Mouse (Mus musculus): ENCODE data around the gene Abca8a. TPM values are rescaled to one million over a fixed set of nuclear protein-coding genes. Genes with fewer than 3 reads are reported as not detected.
A peak's percentile ranks its signal among the peaks of the same experiment; 100 is the strongest.

Gene Abca8a
- polyA plus RNA-seq, 1 experiment from 2014 or later, result 0.31 TPM

GRCm38 (mm10) chr11:110091328-110091727 lies 4.5 kb downstream of the Abca8a start:
- no peak for ATAC-seq (ENCODE audit: low read depth)
- Histone ChIP-seq H3K4me1 (ENCODE audit: control insufficient read depth, insufficient read depth, low read length) (no peaks in the 10 kb centered on the region), H3K4me2 (ENCODE audit: low read depth, low read length) (no peak overlapping the region), H3K27me3 (ENCODE audit: control insufficient read depth, insufficient read depth, low read length) (no peaks in the 10 kb centered on the region), H3K27ac (ENCODE audit: low read depth, low read length) (no peak overlapping the region), H3K9ac (replicated peaks; ENCODE audit: low read depth, low read length) (no peak overlapping the region), H3K4me3 (ENCODE audit: low read depth, low read length) (no peak overlapping the region), H3K36me3 (ENCODE audit: control insufficient read depth, insufficient read depth, low read length) (no peaks in the 10 kb centered on the region), H3K9me3 (ENCODE audit: control insufficient read depth, low read length) (no peaks in the 10 kb centered on the region)
- WGBS, result 74% methylated on average over 2 of the region's 2 CpGs

- Histone ChIP-seq H3K4me1 (ENCODE audit: control insufficient read depth, insufficient read depth, low read length) (no peaks in the 10 kb centered on the region), H3K4me2 (ENCODE audit: low read depth, low read length) (no peak overlapping the region), H3K36me3 (ENCODE audit: control insufficient read depth, insufficient read depth, low read length) (no peaks in the 10 kb centered on the region), H3K9ac (replicated peaks; ENCODE audit: low read depth, low read length) (no peak overlapping the region), H3K4me3 (ENCODE audit: low read depth, low read length) (no peak overlapping the region), H3K9me3 (ENCODE audit: control insufficient read depth, low read length) (no peaks in the 10 kb centered on the region), H3K27ac (ENCODE audit: low read depth, low read length) (no peak overlapping the region), H3K27me3 (ENCODE audit: control insufficient read depth, insufficient read depth, low read length) (no peaks in the 10 kb centered on the region)
- ATAC-seq (ENCODE audit: low read depth), result no peak
- 90% methylated on average over 3 of the region's 3 CpGs for WGBS
Measured at GRCm38 (mm10) chr11:110072158-110072557, 23.6 kb downstream of the Abca8a start.

GRCm38 (mm10) chr11:110061032-110061431 lies 34.7 kb downstream of the Abca8a start:
- 75% methylated on average over 4 of the region's 4 CpGs for WGBS
- H3K4me3 ChIP-seq (ENCODE audit: low read depth, low read length), result no peak overlapping the region
- no peak overlapping the region for H3K9ac ChIP-seq (replicated peaks; ENCODE audit: low read depth, low read length)
- H3K27me3 ChIP-seq (ENCODE audit: control insufficient read depth, insufficient read depth, low read length), result no peaks in the 10 kb centered on the region
- no peak overlapping the region for H3K4me2 ChIP-seq (ENCODE audit: low read depth, low read length)
- H3K27ac ChIP-seq (ENCODE audit: low read depth, low read length), result no peak overlapping the region
- no peaks in the 10 kb centered on the region for H3K4me1 ChIP-seq (ENCODE audit: control insufficient read depth, insufficient read depth, low read length)
- ATAC-seq (ENCODE audit: low read depth), result no peak
- H3K9me3 ChIP-seq (ENCODE audit: control insufficient read depth, low read length), result no peaks in the 10 kb centered on the region
- H3K36me3 ChIP-seq (ENCODE audit: control insufficient read depth, insufficient read depth, low read length), result no peaks in the 10 kb centered on the region

- ATAC-seq (ENCODE audit: low read depth), result no peak
- H3K9me3 ChIP-seq (ENCODE audit: control insufficient read depth, low read length), result no peaks in the 10 kb centered on the region
- no peaks in the 10 kb centered on the region for H3K27me3 ChIP-seq (ENCODE audit: control insufficient read depth, insufficient read depth, low read length)
- no peak overlapping the region for H3K4me3 ChIP-seq (ENCODE audit: low read depth, low read length)
- H3K9ac ChIP-seq (replicated peaks; ENCODE audit: low read depth, low read length), result no peak overlapping the region
- H3K4me1 ChIP-seq (ENCODE audit: control insufficient read depth, insufficient read depth, low read length), result no peaks in the 10 kb centered on the region
- no peak overlapping the region for H3K27ac ChIP-seq (ENCODE audit: low read depth, low read length)
- WGBS, result 76% methylated on average over 2 of the region's 2 CpGs
- no peak overlapping the region for H3K4me2 ChIP-seq (ENCODE audit: low read depth, low read length)
- H3K36me3 ChIP-seq (ENCODE audit: control insufficient read depth, insufficient read depth, low read length), result no peaks in the 10 kb centered on the region
Measured at GRCm38 (mm10) chr11:110060127-110060526, 35.7 kb downstream of the Abca8a start.

- no peaks in the 10 kb centered on the region for H3K9me3 ChIP-seq (ENCODE audit: control insufficient read depth, low read length)
- H3K36me3 ChIP-seq (ENCODE audit: control insufficient read depth, insufficient read depth, low read length), result no peaks in the 10 kb centered on the region
- H3K9ac ChIP-seq (replicated peaks; ENCODE audit: low read depth, low read length), result no peak overlapping the region
- ATAC-seq (ENCODE audit: low read depth), result no peak
- no peaks in the 10 kb centered on the region for H3K4me1 ChIP-seq (ENCODE audit: control insufficient read depth, insufficient read depth, low read length)
- no peak overlapping the region for H3K27ac ChIP-seq (ENCODE audit: low read depth, low read length)
- H3K4me2 ChIP-seq (ENCODE audit: low read depth, low read length), result no peak overlapping the region
- no peaks in the 10 kb centered on the region for H3K27me3 ChIP-seq (ENCODE audit: control insufficient read depth, insufficient read depth, low read length)
- no peak overlapping the region for H3K4me3 ChIP-seq (ENCODE audit: low read depth, low read length)
- 87% methylated on average over 3 of the region's 3 CpGs for WGBS
Measured at GRCm38 (mm10) chr11:110053681-110054080, 42.1 kb downstream of the Abca8a start.

GRCm38 (mm10) chr11:110037795-110038194 lies 58.0 kb downstream of the Abca8a start:
- no peak for ATAC-seq (ENCODE audit: low read depth)
- Histone ChIP-seq H3K27me3 (ENCODE audit: control insufficient read depth, insufficient read depth, low read length) (no peaks in the 10 kb centered on the region), H3K4me1 (ENCODE audit: control insufficient read depth, insufficient read depth, low read length) (no peaks in the 10 kb centered on the region), H3K4me3 (ENCODE audit: low read depth, low read length) (no peak overlapping the region), H3K9ac (replicated peaks; ENCODE audit: low read depth, low read length) (no peak overlapping the region), H3K27ac (ENCODE audit: low read depth, low read length) (no peak overlapping the region), H3K4me2 (ENCODE audit: low read depth, low read length) (no peak overlapping the region), H3K36me3 (ENCODE audit: control insufficient read depth, insufficient read depth, low read length) (no peaks in the 10 kb centered on the region), H3K9me3 (ENCODE audit: control insufficient read depth, low read length) (no peaks in the 10 kb centered on the region)
- WGBS, result 95% methylated on average over 2 of the region's 2 CpGs

- no peak overlapping the region for H3K27ac ChIP-seq (ENCODE audit: low read depth, low read length)
- H3K9me3 ChIP-seq (ENCODE audit: control insufficient read depth, low read length), result no peaks in the 10 kb centered on the region
- no peak overlapping the region for H3K4me3 ChIP-seq (ENCODE audit: low read depth, low read length)
- no peaks in the 10 kb centered on the region for H3K36me3 ChIP-seq (ENCODE audit: control insufficient read depth, insufficient read depth, low read length)
- H3K27me3 ChIP-seq (ENCODE audit: control insufficient read depth, insufficient read depth, low read length), result no peaks in the 10 kb centered on the region
- H3K4me1 ChIP-seq (ENCODE audit: control insufficient read depth, insufficient read depth, low read length), result no peaks in the 10 kb centered on the region
- 68% methylated on average over 7 of the region's 7 CpGs for WGBS
- no peak overlapping the region for H3K4me2 ChIP-seq (ENCODE audit: low read depth, low read length)
- no peak for ATAC-seq (ENCODE audit: low read depth)
- no peak overlapping the region for H3K9ac ChIP-seq (replicated peaks; ENCODE audit: low read depth, low read length)
Measured at GRCm38 (mm10) chr11:110028913-110029695, 66.7 kb downstream of the Abca8a start.

- no peaks in the 10 kb centered on the region for H3K27me3 ChIP-seq (ENCODE audit: control insufficient read depth, insufficient read depth, low read length)
- no peak for ATAC-seq (ENCODE audit: low read depth)
- H3K9ac ChIP-seq (replicated peaks; ENCODE audit: low read depth, low read length), result no peak overlapping the region
- no peak overlapping the region for H3K27ac ChIP-seq (ENCODE audit: low read depth, low read length)
- no peak overlapping the region for H3K4me2 ChIP-seq (ENCODE audit: low read depth, low read length)
- no peak overlapping the region for H3K4me3 ChIP-seq (ENCODE audit: low read depth, low read length)
- no peaks in the 10 kb centered on the region for H3K36me3 ChIP-seq (ENCODE audit: control insufficient read depth, insufficient read depth, low read length)
- H3K4me1 ChIP-seq (ENCODE audit: control insufficient read depth, insufficient read depth, low read length), result no peaks in the 10 kb centered on the region
- H3K9me3 ChIP-seq (ENCODE audit: control insufficient read depth, low read length), result no peaks in the 10 kb centered on the region
- 87% methylated on average over 2 of the region's 2 CpGs for WGBS
Measured at GRCm38 (mm10) chr11:110010836-110011546, 84.8 kb downstream of the Abca8a start.

GRCm38 (mm10) chr11:109995624-109996023 lies 100.2 kb downstream of the Abca8a start, which contains the start of gene Abca8b:
Abca8b (minus strand) TSS chr11:109995845.
- Histone ChIP-seq H3K4me2 (ENCODE audit: low read depth, low read length) (peak within 1 kb of the TSS; percentile 59), H3K4me3 (ENCODE audit: low read depth, low read length) (peak within 1 kb of the TSS; percentile 37), H3K27me3 (ENCODE audit: control insufficient read depth, insufficient read depth, low read length) (no peaks in the 10 kb centered on the region), H3K4me1 (ENCODE audit: control insufficient read depth, insufficient read depth, low read length) (no peaks in the 10 kb centered on the region), H3K27ac (ENCODE audit: low read depth, low read length) (peak within 1 kb of the TSS; percentile 4; the same call in 1 of the 2 replicates), H3K9ac (replicated peaks; ENCODE audit: low read depth, low read length) (peak within 1 kb of the TSS; percentile 34; the same call in 1 of the 2 replicates), H3K36me3 (ENCODE audit: control insufficient read depth, insufficient read depth, low read length) (no peaks in the 10 kb centered on the region), H3K9me3 (ENCODE audit: control insufficient read depth, low read length) (no peaks in the 10 kb centered on the region)
- under 1% methylated on average over 15 of the region's 15 CpGs for WGBS
- peak; percentile 94 for ATAC-seq (ENCODE audit: low read depth)

Measured in neural tube, embryonic 14.5 days (tissue).